Mouse (Mus musculus): Measurements from ENCODE around the gene D630003M21Rik.

The D630003M21Rik gene

DNA sequence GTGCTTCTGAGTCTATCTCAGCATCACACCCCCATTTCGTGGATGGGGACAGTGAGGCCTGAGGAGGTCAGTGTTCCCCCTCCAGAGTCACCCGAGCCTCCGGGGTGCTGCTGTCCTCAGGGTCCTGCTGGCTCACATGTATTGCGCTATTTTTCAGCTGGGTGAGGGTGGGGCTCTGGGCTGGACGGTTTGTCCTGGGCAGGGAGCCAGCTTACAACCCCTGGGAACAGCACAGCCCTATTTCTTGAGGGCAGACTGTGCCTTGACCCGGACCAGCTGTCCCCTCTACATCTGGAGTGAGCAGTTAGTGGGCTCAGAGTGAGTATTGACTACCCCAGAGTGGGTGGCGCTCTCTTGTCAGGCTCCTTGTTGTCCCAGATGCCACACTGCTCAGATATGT, 37.9 kb downstream of the D630003M21Rik start:
- TF ChIP-seq GATA4 (IDR thresholded peaks at IDR 0.05; ENCODE audit: insufficient replicate concordance, low read length), result no peak

GRCm38 (mm10) chr2:158189451-158189850, 39.6 kb downstream of the D630003M21Rik start:
- no peak for TF ChIP-seq GATA4 (IDR thresholded peaks at IDR 0.05; ENCODE audit: insufficient replicate concordance, low read length)

DNA sequence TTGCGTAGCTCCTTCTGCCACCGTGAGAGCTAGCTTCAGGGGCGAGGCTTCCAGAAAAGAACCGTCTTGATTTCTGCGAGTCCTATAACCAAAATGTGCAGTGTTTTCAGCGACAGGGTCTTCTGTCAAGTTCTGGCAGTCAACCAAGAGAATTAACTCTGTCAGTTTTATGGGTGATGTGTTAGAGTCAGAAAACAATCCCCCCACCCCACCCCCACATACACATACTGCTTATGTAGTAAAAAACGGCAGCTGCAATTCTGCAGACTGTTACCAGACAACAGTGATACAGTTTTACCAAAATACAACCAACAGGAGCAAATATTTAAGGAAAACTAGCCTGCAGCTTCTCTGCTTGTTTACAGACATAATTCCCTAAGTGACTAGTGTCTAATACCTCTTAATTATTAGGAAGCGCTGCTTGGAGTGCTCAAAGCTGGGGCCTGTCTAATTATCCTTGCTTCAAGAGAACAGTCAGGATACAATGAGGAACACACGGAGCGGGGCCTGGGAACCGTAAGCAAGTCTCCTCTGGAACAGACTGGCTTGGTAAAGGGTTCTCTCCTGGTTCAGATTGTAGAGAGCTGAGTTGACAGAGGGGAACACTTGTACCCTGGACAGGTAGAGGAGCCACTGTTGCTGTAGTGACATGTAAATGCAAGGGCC, 42.7 kb downstream of the D630003M21Rik start:
- no peak for TF ChIP-seq GATA4 (IDR thresholded peaks at IDR 0.05; ENCODE audit: insufficient replicate concordance, low read length)

DNA sequence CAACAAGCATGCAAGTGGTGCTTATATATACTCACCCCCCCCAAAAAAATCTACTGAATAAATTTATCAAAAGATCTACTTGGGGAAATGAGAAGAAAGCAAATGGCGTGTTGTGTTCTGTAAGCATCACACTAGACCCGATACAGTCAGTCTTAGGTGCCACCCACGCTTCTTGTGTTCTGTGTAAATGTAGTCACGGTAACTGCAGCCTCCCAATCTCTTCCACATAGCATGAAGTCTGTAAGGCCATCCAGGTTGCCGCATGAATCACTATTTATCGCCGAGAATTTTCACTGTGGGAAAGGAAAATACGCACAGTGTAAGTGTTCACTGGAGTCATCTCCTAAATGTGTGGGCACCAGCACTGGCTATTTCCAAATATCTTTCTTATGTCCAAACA, 45.8 kb downstream of the D630003M21Rik start:
- no peak for TF ChIP-seq GATA4 (IDR thresholded peaks at IDR 0.05; ENCODE audit: insufficient replicate concordance, low read length)

- TF ChIP-seq GATA4 (IDR thresholded peaks at IDR 0.05; ENCODE audit: insufficient replicate concordance, low read length), result no peak
These were observed 47.1 kb downstream of the D630003M21Rik start for GRCm38 (mm10) chr2:158181932-158182331.

DNA sequence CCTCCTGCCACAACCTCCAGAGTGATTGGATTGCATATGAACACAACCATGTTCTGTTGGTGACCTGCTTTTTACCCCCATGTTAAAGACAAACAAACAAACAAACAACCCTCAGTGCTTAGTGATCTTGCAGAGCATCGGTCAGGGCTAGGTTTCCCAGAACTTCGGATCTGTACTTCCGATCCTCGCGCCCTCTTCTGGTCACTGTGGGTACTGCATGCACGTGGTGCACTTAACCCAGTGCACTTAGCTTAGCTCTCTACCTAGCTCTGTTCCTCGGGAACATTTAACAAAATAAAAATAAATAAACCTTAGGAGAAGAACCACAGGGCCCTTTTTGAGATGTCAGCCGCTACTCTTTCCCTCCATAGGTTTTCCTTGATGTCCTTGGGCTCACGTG, 48.2 kb downstream of the D630003M21Rik start:
- no peak for TF ChIP-seq GATA4 (IDR thresholded peaks at IDR 0.05; ENCODE audit: insufficient replicate concordance, low read length)

GRCm38 (mm10) chr2:158179370-158180111, 49.5 kb downstream of the D630003M21Rik start:
- no peak for TF ChIP-seq GATA4 (IDR thresholded peaks at IDR 0.05; ENCODE audit: insufficient replicate concordance, low read length)

GRCm38 (mm10) chr2:158178696-158179369, 50.2 kb downstream of the D630003M21Rik start:
- TF ChIP-seq GATA4 (IDR thresholded peaks at IDR 0.05; ENCODE audit: insufficient replicate concordance, low read length), result no peak

DNA sequence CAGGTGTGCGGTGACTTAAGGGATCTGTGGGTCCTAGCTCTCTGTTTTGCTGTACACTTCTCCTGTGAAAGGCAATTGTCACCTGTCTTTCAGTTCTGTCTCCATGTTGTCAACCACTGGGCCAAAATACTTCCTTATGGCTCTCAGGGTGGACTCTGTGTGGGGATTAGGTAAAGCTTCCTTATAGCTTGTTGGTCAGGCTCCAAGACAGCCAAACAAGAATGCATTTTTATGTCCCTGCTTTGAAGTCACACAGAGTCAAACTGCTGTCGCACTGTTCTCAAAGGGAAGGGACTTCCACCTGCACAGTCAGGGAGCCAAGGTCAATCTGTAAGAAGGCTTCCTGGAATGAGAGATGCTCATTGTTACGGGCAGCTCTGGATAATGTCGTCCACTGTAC, 50.9 kb downstream of the D630003M21Rik start:
- no peak for TF ChIP-seq GATA4 (IDR thresholded peaks at IDR 0.05; ENCODE audit: insufficient replicate concordance, low read length)

- no peak for TF ChIP-seq GATA4 (IDR thresholded peaks at IDR 0.05; ENCODE audit: insufficient replicate concordance, low read length)
These were observed 51.4 kb downstream of the D630003M21Rik start for GRCm38 (mm10) chr2:158177574-158177973.

DNA sequence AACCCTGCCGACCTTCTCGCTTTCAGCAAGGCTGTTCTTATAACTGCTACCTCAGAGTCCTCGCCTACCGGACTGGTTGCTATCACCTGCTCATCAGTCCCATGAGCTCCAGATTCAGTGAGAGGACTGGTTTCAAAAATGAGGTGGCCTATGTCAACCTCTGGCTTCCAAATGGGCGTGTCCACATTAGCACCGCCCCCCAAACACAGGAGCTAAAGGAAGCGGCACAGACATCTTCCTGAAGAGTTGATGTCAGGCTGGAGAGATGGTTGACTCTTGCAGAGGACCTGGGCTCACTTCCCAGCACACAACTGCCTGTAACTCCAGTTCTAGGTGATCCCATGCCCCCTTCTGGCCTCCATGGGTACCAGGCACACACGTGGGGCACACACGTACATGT, 52.3 kb downstream of the D630003M21Rik start:
- TF ChIP-seq GATA4 (IDR thresholded peaks at IDR 0.05; ENCODE audit: insufficient replicate concordance, low read length), result no peak

GRCm38 (mm10) chr2:158175433-158175832, 53.6 kb downstream of the D630003M21Rik start:
- peak; percentile 89; the same call in 1 of the 2 replicates for TF ChIP-seq GATA4 (IDR thresholded peaks at IDR 0.05; ENCODE audit: insufficient replicate concordance, low read length)

DNA sequence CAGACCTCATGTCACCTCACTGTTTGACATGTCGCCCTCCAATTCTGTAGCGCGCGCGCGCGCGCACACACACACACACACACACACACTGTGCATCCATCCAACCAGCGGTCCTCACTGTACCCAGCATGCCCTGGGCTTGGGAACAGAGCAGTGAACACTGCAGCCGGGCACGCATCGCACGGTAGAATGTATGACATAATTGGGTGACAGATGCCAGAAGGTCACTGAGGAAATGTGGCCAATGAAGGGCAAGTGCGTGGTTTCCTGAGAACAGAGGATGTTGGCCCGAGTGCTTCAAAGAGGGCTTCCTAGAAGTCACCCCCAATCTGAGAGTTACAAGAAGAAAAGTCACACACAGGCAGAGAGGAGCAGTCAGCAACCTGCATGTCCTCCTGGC, 54.1 kb downstream of the D630003M21Rik start:
- TF ChIP-seq GATA4 (IDR thresholded peaks at IDR 0.05; ENCODE audit: insufficient replicate concordance, low read length), result no peak

GRCm38 (mm10) chr2:158174438-158174837, 54.6 kb downstream of the D630003M21Rik start:
- TF ChIP-seq GATA4 (IDR thresholded peaks at IDR 0.05; ENCODE audit: insufficient replicate concordance, low read length), result no peak

GRCm38 (mm10) chr2:158170394-158170793, 58.6 kb downstream of the D630003M21Rik start:
- no peak for TF ChIP-seq GATA4 (IDR thresholded peaks at IDR 0.05; ENCODE audit: insufficient replicate concordance, low read length)

DNA sequence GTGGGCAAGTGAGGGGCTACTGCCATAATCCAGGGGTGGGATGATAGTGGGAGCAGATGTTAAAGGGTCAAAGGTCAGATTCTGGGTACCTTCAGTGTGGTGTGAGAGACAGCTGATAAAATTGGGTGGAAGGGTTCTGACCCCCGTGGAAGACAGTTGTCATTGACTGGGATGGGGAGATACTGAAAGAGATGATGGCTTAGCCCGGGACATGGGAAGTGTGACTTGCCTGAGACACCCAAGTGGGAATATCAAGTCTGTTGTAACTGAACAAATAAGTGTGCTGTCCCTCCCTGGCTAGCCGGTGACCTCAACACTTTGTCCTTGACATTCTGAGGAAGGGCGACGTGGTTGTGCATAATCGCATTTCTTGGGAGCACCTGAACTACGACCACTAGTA, 59.3 kb downstream of the D630003M21Rik start:
- no peak for TF ChIP-seq GATA4 (IDR thresholded peaks at IDR 0.05; ENCODE audit: insufficient replicate concordance, low read length)

Data from liver, adult (tissue).